Mouse (Mus musculus) spleen, postnatal 14 days (tissue): ENCODE data around the gene 1810009A15Rik.
A peak's percentile ranks its signal among the peaks of the same experiment; 100 is the strongest.
"Not testable (repeated sequence)": the region's sequence is repeated elsewhere in the genome, so short reads cannot be mapped to it uniquely, and the experiment has no call there.

Experiments
- DNase-seq, 2 experiments: peaks; one replicate each; pipeline ENCODE4 v3.0.0; 2021 to 2022; ENCODE audit warnings: low spot score in 2 of 2

Gene 1810009A15Rik

GRCm38 (mm10) chr19:8875031-8875430, 13.6 kb upstream of the 1810009A15Rik start:
- DNase-seq: no peak

GRCm38 (mm10) chr19:8880311-8881033, 8.2 kb upstream of the 1810009A15Rik start, which contains the start of gene Uqcc3:
Gene Uqcc3, minus strand, starts transcription at chr19:8880923.
- DNase-seq: peak; percentile 83 to 87

- DNase-seq: no peak
Measured at GRCm38 (mm10) chr19:8881034-8881392, 7.6 kb upstream of the 1810009A15Rik start.

GRCm38 (mm10) chr19:8883616-8884015, 5.0 kb upstream of the 1810009A15Rik start, which contains the start of the genes Lbhd1 and Gm49403:
Gene Lbhd1, plus strand, starts transcription at chr19:8883732.
Gene Gm49403, plus strand, starts transcription at chr19:8883930.
- no peak for DNase-seq

- DNase-seq: no peak
Measured at GRCm38 (mm10) chr19:8886916-8887584, 1.6 kb upstream of the 1810009A15Rik start.

- DNase-seq: no peak
Measured at GRCm38 (mm10) chr19:8887585-8888463, 829 bp upstream of the 1810009A15Rik start.

- peak; percentile 80 to 83 for DNase-seq
Measured at GRCm38 (mm10) chr19:8892829-8893766, 4.4 kb downstream of the 1810009A15Rik start, which contains the start of gene Ints5. Gene Ints5, plus strand, starts transcription at chr19:8893005.

GRCm38 (mm10) chr19:8895397-8895960, 6.8 kb downstream of the 1810009A15Rik start:
- no peak for DNase-seq

- DNase-seq: not testable (repeated sequence)
Measured at GRCm38 (mm10) chr19:8896231-8896630, 7.6 kb downstream of the 1810009A15Rik start.

- DNase-seq: peak in 1 of 2 experiments; percentile 16
Measured at GRCm38 (mm10) chr19:8897211-8897864, 8.7 kb downstream of the 1810009A15Rik start.

- DNase-seq: peak; percentile 91 to 94
Measured at GRCm38 (mm10) chr19:8897865-8898495, 9.3 kb downstream of the 1810009A15Rik start, which contains the start of gene Ganab. Gene Ganab, plus strand, starts transcription at chr19:8898071.

- no peak for DNase-seq
Measured at GRCm38 (mm10) chr19:8898576-8898975, 9.9 kb downstream of the 1810009A15Rik start.

- DNase-seq: no peak
Measured at GRCm38 (mm10) chr19:8899079-8899478, 10.4 kb downstream of the 1810009A15Rik start.

GRCm38 (mm10) chr19:8903412-8903811, 14.8 kb downstream of the 1810009A15Rik start:
- DNase-seq: no peak

GRCm38 (mm10) chr19:8908531-8908930, 19.9 kb downstream of the 1810009A15Rik start:
- no peak for DNase-seq

GRCm38 (mm10) chr19:8911810-8912209, 23.2 kb downstream of the 1810009A15Rik start:
- DNase-seq: no peak

- no peak for DNase-seq
Measured at GRCm38 (mm10) chr19:8914212-8914611, 25.6 kb downstream of the 1810009A15Rik start.

GRCm38 (mm10) chr19:8919000-8919399, 30.3 kb downstream of the 1810009A15Rik start:
- no peak for DNase-seq

GRCm38 (mm10) chr19:8919684-8920072, 31.0 kb downstream of the 1810009A15Rik start:
- no peak for DNase-seq
